Mouse (Mus musculus) right cerebral cortex, postnatal 14 days (tissue): ENCODE results near the gene Hist1h1b.
A peak's percentile ranks its signal among the peaks of the same experiment; 100 is the strongest.
"Not testable (repeated sequence)": the region's sequence is repeated elsewhere in the genome, so short reads cannot be mapped to it uniquely, and the experiment has no call there.

Experiments used
- DNase-seq: peaks from one replicate; pipeline ENCODE4 v3.0.0; 2022

Gene Hist1h1b

GRCm38 (mm10) chr13:21779767-21780731, at the start of gene Hist1h1b:
Gene Hist1h1b, minus strand, starts transcription at chr13:21780625.
- peak; percentile 19 for DNase-seq

DNA sequence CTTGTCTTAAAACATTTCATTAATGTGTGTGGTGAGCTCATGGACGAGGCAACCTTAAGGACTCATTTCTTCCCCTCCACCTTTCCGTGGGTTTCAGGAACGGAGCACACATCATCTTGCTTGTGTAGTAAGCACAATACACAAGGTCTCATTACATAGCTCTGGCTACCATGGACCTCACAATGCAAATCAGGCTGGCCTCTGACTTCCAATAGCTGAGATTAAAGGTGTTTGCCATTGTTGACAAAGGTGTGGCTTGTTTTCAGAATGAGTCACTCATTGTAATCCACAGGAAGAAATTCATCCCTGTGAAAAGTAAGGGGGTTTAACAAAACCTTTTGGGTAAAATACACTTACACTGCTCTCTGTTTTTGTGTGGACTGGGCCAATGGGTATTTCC, 48.1 kb upstream of the Hist1h1b start:
- DNase-seq, result no peak

GRCm38 (mm10) chr13:21820082-21820890, 39.9 kb upstream of the Hist1h1b start:
- DNase-seq, result not testable (repeated sequence)

DNA sequence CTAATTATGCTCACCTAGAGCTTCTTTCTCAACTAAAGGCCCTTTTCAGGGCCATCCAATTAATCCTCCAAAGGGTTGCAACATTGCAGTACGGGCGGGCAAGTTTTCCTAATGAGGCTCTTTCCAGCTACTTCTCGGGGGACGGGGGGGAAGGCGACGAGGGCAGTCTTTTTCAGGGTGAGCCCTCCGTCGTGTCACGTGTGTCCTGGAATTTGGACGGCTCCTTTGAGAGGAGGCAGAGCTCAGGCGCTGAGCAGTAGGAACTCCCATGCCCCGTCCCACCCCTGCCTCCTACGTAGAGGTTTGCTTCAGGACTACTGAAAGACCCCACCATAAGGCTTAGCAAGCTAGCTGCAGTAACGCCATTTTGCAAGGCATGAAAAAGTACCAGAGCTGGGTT, 31.7 kb upstream of the Hist1h1b start:
- not testable (repeated sequence) for DNase-seq

- DNase-seq, result peak; percentile 8
Measured at GRCm38 (mm10) chr13:21811539-21811938, 31.1 kb upstream of the Hist1h1b start, which contains the start of gene Hist1h4m. Gene Hist1h4m, plus strand, starts transcription at chr13:21811746.

DNA sequence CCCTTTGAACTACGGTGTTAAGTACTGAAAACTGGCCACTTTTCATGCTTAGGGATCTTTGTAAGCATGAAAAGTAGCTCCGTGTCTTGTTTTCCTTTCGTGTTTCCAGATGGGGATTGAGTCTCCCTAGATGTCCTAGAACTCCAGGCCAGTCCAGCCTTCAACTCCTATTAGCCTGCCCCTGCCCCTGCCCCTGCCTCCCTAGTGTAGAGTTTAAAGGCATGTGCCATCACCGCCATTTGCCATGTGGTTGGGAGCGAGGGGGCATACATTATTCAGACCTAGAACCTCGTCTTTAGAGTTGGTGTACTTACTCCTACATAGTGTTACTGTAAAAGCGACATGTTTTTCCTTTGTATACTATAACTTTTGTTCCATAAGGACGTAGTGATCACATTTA, 30.6 kb upstream of the Hist1h1b start:
- not testable (repeated sequence) for DNase-seq

GRCm38 (mm10) chr13:21810073-21810472, 29.6 kb upstream of the Hist1h1b start, which contains the start of the genes Hist1h2bq and Hist1h2ao:
Gene Hist1h2bq, minus strand, starts transcription at chr13:21810197.
Gene Hist1h2ao, plus strand, starts transcription at chr13:21810465.
- not testable (repeated sequence) for DNase-seq

DNA sequence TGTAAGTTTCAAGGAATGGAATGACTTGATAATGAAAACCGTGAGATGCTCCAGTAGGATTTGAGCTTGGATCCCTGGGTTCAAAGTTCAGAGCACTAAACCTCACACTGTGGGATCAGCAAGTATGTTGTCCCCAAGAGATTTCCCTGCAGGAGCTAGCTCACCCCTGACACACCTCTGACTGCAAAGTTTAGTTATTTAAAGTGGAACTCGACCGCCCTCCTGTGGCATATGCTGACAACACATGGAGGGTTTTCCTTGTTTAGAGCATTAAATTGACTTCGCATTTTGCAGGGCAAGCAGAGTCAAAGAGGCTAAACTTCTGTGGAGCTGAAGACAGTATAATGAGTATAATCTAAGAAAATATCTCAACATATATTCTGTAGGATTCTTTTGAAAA, 22.6 kb upstream of the Hist1h1b start:
- not testable (repeated sequence) for DNase-seq

GRCm38 (mm10) chr13:21797163-21797562, 16.7 kb upstream of the Hist1h1b start:
- DNase-seq, result not testable (repeated sequence)

GRCm38 (mm10) chr13:21795584-21795983, 15.2 kb upstream of the Hist1h1b start:
- DNase-seq, result no peak

DNA sequence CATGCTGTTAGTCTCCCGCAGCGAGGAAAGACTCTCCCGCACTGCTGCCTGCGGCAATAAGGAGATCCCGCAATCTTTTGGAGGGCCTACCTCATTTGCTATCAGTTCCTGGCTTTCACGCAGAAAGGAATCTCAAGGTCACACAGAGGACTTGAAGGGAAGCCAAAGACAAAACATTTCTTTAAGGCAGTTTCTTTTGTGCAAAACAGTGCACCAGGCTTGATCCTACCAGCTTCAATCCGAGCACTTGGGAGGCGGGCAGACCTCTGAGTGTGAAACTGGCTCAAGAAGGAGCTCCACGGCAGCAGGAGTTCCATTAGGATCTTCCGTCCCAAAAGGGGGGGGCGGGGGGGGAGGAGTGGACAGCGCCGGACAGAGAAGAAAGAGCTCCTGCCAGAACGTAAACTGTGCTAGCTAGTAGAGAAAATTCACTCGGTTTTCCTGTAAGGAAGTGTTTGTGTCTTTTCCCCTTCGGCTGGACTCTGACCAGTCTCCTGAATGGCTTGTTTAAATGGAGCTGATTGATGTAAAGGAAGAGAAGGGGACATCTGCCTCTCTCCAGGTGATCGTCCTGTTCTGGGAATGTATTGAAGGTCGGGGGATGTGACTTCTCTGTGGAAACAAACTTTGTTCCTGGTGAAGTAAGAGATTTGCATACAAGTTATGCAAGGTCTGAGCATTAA, 10.3 kb upstream of the Hist1h1b start:
- DNase-seq, result no peak

- DNase-seq, result no peak
Measured at GRCm38 (mm10) chr13:21789925-21790324, 9.5 kb upstream of the Hist1h1b start.

DNA sequence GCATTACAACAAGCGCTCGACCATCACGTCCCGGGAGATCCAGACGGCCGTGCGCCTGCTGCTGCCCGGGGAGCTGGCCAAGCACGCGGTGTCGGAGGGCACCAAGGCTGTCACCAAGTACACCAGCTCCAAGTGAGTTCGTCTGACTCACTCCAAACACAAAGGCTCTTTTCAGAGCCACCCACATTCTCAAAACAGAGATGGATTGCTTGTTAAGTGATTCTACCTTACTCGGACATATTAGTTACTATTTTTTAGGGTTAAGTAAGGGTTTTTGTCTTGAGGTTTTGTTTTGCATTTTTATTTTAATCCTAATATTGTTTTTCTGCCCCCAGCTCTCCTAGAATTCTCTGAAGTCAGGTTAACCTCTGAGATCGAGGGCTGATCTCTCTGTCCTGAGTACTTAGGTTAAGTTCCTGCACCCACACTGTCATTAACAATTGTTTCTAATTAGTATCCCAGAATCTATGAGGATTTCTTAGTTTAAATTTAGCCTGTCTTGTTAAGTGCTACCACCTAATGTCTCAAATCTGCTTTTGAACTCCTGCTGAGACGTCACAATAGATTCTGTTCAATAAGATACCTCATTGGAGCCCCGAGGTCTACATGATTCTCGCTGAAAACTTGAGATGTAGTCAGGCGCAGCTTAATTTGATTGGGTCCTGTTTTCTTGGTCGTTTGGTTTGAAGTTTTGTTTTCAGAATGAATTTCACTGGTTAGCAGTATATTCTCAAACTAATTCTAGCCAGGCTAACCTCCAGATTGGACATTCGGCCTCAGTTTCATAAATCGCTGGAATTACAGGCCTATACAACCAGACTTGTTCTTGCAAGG, 7.6 kb upstream of the Hist1h1b start:
- DNase-seq, result no peak

DNA sequence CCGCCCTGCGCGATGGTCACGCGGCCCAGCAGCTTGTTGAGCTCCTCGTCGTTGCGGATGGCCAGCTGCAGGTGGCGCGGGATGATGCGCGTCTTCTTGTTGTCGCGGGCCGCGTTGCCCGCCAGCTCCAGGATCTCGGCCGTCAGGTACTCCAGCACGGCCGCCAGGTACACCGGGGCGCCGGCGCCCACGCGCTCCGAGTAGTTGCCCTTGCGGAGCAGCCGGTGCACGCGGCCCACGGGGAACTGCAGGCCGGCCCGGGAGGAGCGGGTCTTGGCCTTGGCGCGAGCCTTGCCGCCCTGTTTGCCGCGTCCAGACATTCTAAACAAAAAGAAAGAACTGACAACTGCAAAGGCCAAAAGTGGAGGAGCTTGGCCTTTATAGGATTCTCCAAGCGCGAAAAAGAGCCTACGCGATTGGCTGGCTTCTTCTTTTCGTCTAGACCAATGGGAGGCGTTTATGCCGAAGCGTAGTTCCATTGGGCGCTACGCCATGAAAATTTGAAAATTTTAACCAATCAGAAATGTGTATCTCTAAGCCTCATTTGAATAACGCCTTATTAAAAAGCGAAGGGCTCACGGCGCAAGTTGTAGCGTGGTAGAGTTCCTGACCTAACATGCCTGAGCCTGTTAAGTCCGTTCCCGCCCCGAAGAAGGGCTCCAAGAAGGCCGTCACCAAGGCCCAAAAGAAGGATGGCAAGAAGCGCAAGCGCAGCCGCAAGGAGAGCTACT, 6.6 kb upstream of the Hist1h1b start, which contains the start of the genes Hist1h2an and Hist1h2bp:
Gene Hist1h2an, minus strand, starts transcription at position 320 of the 731 bp plus-strand sequence.
Gene Hist1h2bp, plus strand, starts transcription at position 563 of the 731 bp plus-strand sequence.
- peak; percentile 73 for DNase-seq

DNA sequence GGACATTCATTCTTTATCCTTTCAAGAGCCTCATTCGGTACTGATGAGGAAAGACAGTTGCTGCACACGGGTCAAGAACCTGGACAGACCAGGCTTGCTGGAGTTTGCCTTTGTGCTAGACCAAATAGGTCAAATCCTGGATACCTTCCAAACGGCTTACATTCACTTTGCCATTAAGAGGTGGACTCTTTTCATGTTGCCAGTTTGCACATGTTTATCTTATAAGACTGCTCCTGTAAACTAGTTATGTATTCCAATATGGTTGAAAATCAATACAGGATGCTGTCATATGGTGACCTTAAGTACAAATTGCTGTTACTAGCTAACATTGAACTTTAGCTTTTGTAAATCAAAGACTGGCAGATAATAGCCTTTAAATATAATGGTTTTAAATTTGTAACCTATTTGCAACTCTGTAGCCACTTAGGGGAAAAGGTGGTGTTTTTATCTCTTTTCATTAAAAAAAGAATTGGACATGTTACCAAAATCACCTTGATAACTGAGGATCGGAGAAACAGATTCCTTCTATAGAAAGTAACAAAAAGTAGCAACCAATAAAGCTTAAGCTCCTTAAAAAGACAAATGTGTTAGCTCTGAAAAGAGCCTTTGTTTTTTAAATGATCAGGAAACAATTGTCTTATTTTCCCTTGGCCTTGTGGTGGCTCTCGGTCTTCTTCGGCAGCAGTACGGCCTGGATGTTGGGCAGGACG, 5.9 kb upstream of the Hist1h1b start:
- DNase-seq, result no peak

DNA sequence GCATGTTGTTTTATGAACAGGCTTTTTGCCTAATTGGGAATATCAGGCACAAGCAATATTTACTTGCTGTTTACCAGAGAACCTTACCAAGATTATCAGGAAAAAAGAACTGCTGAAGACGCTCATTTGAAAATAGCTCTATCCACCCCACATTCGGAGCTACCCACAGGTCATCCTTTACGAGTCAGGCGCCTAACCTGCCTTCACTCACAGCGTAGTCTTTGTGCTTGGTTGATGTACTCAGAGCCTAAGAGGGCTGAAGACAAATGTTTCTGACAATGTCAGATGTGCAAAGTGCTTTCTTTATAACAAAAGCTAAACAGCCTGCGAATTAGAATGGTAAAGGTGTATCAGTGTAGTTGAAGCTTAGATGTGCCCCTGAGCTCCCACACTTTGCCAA, 3.9 kb upstream of the Hist1h1b start:
- DNase-seq, result no peak

DNA sequence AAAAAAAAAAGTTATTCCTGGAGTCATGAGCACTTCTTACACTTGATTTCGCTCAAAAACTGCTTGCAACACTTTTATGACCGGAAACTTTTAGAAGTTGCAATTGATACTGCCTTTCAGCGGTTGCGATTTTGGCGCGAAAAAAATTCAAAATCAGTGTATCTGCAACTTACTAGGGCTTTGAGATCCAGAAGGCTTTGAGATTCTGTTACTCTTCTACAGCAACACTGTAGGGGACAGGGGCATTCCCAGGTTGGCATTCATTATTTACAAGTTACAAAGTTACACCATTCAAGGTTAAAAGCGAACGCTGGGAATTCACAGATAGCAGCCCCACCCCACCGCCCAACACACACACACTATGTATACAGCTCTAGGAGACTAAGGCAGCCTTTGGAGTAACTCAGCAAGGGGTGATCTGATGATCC, 3.3 kb upstream of the Hist1h1b start:
- DNase-seq, result no peak

DNA sequence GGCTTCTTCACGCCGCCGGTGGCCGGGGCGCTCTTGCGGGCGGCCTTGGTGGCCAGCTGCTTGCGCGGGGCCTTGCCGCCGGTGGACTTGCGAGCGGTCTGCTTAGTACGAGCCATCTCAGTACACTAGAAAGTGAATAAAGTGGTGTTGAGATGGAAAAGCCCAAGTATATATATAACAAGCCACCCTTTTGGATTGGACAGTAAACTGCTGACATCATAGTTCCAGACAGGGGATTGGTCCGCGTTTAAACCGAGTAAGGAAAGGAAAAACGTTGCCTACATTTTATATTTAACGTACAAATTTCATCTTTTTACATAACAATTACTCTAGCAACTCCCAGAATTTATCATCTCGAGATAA, 2.8 kb upstream of the Hist1h1b start, which contains the start of gene Hist1h3i:
Gene Hist1h3i, minus strand, starts transcription at position 116 of the 363 bp plus-strand sequence.
- DNase-seq, result no peak

DNA sequence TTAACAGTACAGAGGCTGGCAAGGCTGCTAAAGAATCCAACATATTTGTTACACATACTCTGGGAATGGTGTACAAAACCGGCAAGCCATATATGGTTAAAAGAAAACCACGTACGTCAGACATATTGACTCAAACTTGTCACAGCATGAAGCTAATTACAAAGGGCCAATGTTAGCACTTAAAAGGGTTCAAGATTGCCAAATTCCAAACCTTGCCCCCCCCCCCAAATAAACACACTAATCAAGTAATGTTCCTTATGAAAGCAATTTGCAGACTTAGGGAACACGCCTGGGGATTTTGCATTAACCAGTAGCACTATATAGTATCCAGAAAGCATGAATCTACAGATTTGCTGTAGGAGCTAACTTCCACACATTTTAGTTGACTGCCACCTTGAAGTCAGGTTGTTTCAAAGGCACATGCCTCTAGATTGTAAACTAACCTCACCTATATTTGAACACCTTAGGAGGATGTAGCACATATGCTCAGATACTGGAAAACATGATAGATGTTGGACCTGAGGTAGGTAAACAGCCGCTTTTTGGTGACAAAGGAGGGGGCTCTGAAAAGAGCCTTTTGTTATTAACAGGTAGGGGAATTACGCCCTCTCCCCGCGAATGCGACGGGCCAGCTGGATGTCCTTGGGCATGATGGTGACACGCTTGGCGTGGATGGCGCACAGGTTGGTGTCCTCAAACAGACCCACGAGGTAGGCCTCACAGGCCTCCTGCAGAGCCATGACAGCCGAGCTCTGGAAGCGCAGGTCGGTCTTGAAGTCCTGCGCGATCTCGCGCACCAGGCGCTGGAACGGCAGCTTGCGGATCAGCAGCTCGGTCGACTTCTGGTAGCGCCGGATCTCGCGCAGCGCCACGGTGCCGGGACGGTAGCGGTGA, 2.2 kb upstream of the Hist1h1b start:
- DNase-seq, result not testable (repeated sequence)
